ENCODE assay signal across 9 mouse cellular contexts in the genomic region with DNA sequence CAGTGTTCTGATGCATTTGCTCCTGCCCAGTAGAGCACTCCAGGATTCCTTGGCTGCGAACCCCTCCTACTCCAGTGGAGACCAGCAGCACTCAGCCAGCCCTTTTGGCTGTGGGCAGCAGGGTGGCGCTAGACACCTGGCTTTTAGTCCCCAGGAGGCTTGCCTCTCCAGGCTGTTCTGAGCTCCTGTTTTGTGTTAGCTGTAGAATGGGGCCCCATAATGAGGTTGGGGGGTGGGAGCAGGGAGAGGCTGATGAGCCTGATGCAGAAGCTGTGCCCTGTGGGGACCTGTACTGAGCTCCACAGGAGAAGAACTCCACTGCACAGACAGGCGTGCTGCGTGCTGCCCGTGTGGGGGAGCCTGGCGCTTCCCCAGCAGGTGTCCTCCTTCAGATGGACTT. TPM values are rescaled to one million over a fixed set of nuclear protein-coding genes. Genes with fewer than 3 reads are reported as not detected.
A peak's percentile ranks its signal among the peaks of the same experiment; 100 is the strongest.
DNase-seq lines count a peak whose midpoint lies in the region; ATAC-seq and TF ChIP-seq lines count a peak whose summit lies in the region.
"Had no signal": no experiment of that assay in that cellular context is flagged by ENCODE, and none has a peak within 500 bp of the region (broad histone marks: within the 10 kb centered on the region; RNA-seq: fewer than 3 reads in every experiment).

No protein-coding gene starts in this region.

- 35% methylated on average over 6 of the region's 6 CpGs for WGBS in lung, postnatal 0 days
- WGBS in hindbrain, embryonic 10.5 days = 11% methylated on average over 6 of the region's 6 CpGs
- WGBS in limb, embryonic 10.5 days = 11% methylated on average over 6 of the region's 6 CpGs
- 19% methylated on average over 6 of the region's 6 CpGs for WGBS in stomach, embryonic 16.5 days

- H3K36me3 ChIP-seq in lung, postnatal 0 days (ENCODE audit: insufficient read depth, low read length) = no peaks in the 10 kb centered on the region
- H3K36me3 ChIP-seq in hindbrain, embryonic 10.5 days = no peaks in the 10 kb centered on the region
- no peaks in the 10 kb centered on the region for H3K36me3 ChIP-seq in limb, embryonic 10.5 days
- no peaks in the 10 kb centered on the region for H3K36me3 ChIP-seq in stomach, embryonic 16.5 days (ENCODE audit: control insufficient read depth, insufficient read depth, low read length)
- H3K36me3 ChIP-seq: liver, embryonic 15.5 days had no signal

- TF ChIP-seq CTCF in lung, postnatal 0 days (IDR thresholded peaks at IDR 0.05) = peak; percentile 57

- H3K9me3 ChIP-seq in lung, postnatal 0 days (ENCODE audit: low read length) = no peaks in the 10 kb centered on the region
- no peaks in the 10 kb centered on the region for H3K9me3 ChIP-seq in hindbrain, embryonic 10.5 days
- H3K9me3 ChIP-seq in limb, embryonic 10.5 days (replicated peaks) = no peaks in the 10 kb centered on the region
- H3K9me3 ChIP-seq in stomach, embryonic 16.5 days (replicated peaks; ENCODE audit: control insufficient read depth, low read length) = no peaks in the 10 kb centered on the region
- H3K9me3 ChIP-seq: liver, embryonic 15.5 days had no signal

- TF ChIP-seq EP300 in lung, postnatal 0 days (IDR thresholded peaks at IDR 0.05) = no peak

- no peak overlapping the region for H3K9ac ChIP-seq in lung, postnatal 0 days (replicated peaks; ENCODE audit: low read depth)
- H3K9ac ChIP-seq in stomach, embryonic 16.5 days (ENCODE audit: low read length) = no peak overlapping the region
- H3K9ac ChIP-seq: liver, embryonic 15.5 days had no signal

- no peaks in the 10 kb centered on the region for H3K27me3 ChIP-seq in lung, postnatal 0 days (replicated peaks; ENCODE audit: insufficient read depth, low read length)
- peaks cover 11% of the 10 kb centered on the region for H3K27me3 ChIP-seq in hindbrain, embryonic 10.5 days (ENCODE audit: insufficient read depth, poor library complexity, severe bottlenecking)
- H3K27me3 ChIP-seq in limb, embryonic 10.5 days (ENCODE audit: low read depth, poor library complexity, severe bottlenecking) = peaks cover 15% of the 10 kb centered on the region
- no peaks in the 10 kb centered on the region for H3K27me3 ChIP-seq in stomach, embryonic 16.5 days (ENCODE audit: control insufficient read depth, insufficient read depth, low read length)

- no peak overlapping the region for H3K4me2 ChIP-seq in lung, postnatal 0 days (replicated peaks; ENCODE audit: low read depth, low read length)
- H3K4me2 ChIP-seq in stomach, embryonic 16.5 days (ENCODE audit: low read depth, low read length) = no peak overlapping the region
- H3K4me2 ChIP-seq: liver, embryonic 15.5 days had no signal

- H3K4me3 ChIP-seq in lung, postnatal 0 days (ENCODE audit: low read depth, low read length) = no peak overlapping the region
- no peak overlapping the region for H3K4me3 ChIP-seq in hindbrain, embryonic 10.5 days
- no peak overlapping the region for H3K4me3 ChIP-seq in limb, embryonic 10.5 days
- H3K4me3 ChIP-seq in stomach, embryonic 16.5 days (replicated peaks; ENCODE audit: low read length) = no peak overlapping the region
- H3K4me3 ChIP-seq: liver, embryonic 15.5 days had no signal

- DNase-seq in adrenal gland, postnatal 14 days = peak; percentile 62
- DNase-seq in adrenal gland, postnatal 25 days = no peak
- DNase-seq in lung, postnatal 0 days (ENCODE audit: low spot score) = peak; percentile 31
- DNase-seq in lung, postnatal 4 days = no peak
- peak; percentile 38 for DNase-seq in hindbrain, embryonic 10.5 days (ENCODE audit: low spot score)
- DNase-seq in limb, embryonic 10.5 days (ENCODE audit: low spot score) = peak; percentile 56
- no peak for DNase-seq in adrenal gland, adult 18-20 months (ENCODE audit: low spot score in 2 of 2)

- no peak overlapping the region for H3K27ac ChIP-seq in lung, postnatal 0 days (ENCODE audit: low read length)
- H3K27ac ChIP-seq in hindbrain, embryonic 10.5 days = peak overlapping the region; percentile 54
- 0 out of 2 replicates have a peak overlapping the region, but pooled peaks have one; percentile 25 for H3K27ac ChIP-seq in limb, embryonic 10.5 days
- H3K27ac ChIP-seq in stomach, embryonic 16.5 days (ENCODE audit: low read length) = no peak overlapping the region
- H3K27ac ChIP-seq: liver, embryonic 15.5 days had no signal

- no peaks in the 10 kb centered on the region for H3K4me1 ChIP-seq in lung, postnatal 0 days (ENCODE audit: insufficient read depth, low read depth, low read length)
- H3K4me1 ChIP-seq in hindbrain, embryonic 10.5 days (replicated peaks) = peaks cover 48% of the 10 kb centered on the region
- H3K4me1 ChIP-seq in limb, embryonic 10.5 days = peaks cover 27% of the 10 kb centered on the region
- H3K4me1 ChIP-seq in stomach, embryonic 16.5 days (ENCODE audit: control insufficient read depth, insufficient read depth, low read length) = 0 out of 2 replicates have a peak, but pooled peaks cover 4% of the 10 kb centered on the region
- H3K4me1 ChIP-seq: liver, embryonic 15.5 days had no signal

- ATAC-seq in lung, postnatal 0 days = no peak
- ATAC-seq in stomach, embryonic 16.5 days (ENCODE audit: insufficient read depth, low FRiP score) = peak; percentile 49; the same call in 1 of the 2 replicates

RNA-seq across cellular contexts. Expression of a gene that starts 59.9 kb away (rescaled TPM):
- total RNA-seq in adrenal gland, postnatal 14 days (2021) = 50.3 and 56.5 TPM in 2 replicates
- total RNA-seq in adrenal gland, postnatal 25 days (2021) = 54.6 and 64.0 TPM in 2 replicates
- polyA plus RNA-seq in lung, postnatal 0 days (2015; fragmentation: Nextera tagmentation; extraction: Ambion mirVana) = 84.0 and 84.3 TPM in 2 replicates
- 142 and 143 TPM in 2 replicates for polyA plus RNA-seq in hindbrain, embryonic 10.5 days (2016; fragmentation: Nextera tagmentation; extraction: Ambion mirVana)
- polyA plus RNA-seq in limb, embryonic 10.5 days (2016; fragmentation: Nextera tagmentation; extraction: Ambion mirVana) = 138 and 157 TPM in 2 replicates
- 90.5 and 102 TPM in 2 replicates for polyA plus RNA-seq in stomach, embryonic 16.5 days (2015; fragmentation: Nextera tagmentation; extraction: Ambion mirVana)
- total RNA-seq in adrenal gland, adult 18-20 months (2021) = 10 to 100 TPM; 59.5 to 60.2 TPM

Comparison
In these comparisons a context has a peak if more than half of its experiments do, and no peak if none do; other contexts are left out.
1. DNase-seq: peak in adrenal gland, postnatal 14 days (single experiment), lung, postnatal 0 days (single experiment), hindbrain, embryonic 10.5 days (single experiment) and limb, embryonic 10.5 days (single experiment); none in adrenal gland, postnatal 25 days (single experiment), lung, postnatal 4 days (0 of 2) and adrenal gland, adult 18-20 months (0 of 2).
2. H3K27ac ChIP-seq: peak in hindbrain, embryonic 10.5 days (single experiment) and limb, embryonic 10.5 days (single experiment); none in lung, postnatal 0 days (single experiment) and stomach, embryonic 16.5 days (single experiment).